Mouse (Mus musculus) cerebellum, adult 9-10 months (tissue): ENCODE data around the gene Btrc.

ENCODE experiments used
- DNase-seq: peaks from one replicate; pipeline ENCODE4 v3.0.0; 2022

The Btrc gene

GRCm38 (mm10) chr19:45575632-45576001 lies 212.1 kb downstream of the Btrc start:
- DNase-seq: no peak

GRCm38 (mm10) chr19:45577141-45577750 lies 213.7 kb downstream of the Btrc start:
- DNase-seq: no peak

DNA sequence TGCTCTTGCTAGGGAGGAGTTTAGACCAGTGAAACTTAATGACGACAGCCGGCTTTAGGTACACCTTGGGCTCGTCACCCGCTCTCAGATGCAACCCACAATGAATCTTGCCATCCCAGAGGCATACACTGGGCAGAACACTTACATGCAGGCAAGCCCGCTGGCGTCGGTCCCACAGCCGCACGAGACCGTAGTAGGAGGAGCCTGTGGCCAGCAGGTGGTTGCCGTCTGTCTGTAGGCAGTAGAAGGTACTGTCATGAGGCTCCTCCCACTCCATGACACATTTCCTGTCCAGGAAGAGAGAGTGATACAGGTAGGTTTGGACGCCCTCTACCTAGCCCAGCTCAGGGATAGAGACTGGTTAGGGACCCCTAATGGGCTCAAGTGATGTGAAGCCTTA lies 215.4 kb downstream of the Btrc start:
- DNase-seq: no peak

DNA sequence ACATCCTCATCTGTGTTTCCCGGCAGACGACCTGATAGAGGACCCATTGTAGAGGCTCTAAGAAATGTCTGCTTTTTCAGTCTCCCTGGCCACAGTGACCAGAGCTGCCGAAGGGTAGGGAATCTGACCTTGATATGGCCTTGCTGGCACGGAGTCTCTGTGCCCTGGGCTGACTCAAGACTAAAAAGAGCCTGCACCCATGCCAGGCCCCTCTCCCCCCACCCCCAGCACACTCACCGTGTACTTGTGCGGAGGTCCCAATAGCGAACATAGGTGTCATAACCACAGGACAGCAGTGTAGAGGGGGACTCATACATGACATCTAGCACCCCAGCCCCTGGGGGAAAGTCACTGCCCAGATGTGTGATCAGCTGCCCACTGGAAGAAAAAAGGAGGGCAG lies 215.9 kb downstream of the Btrc start:
- DNase-seq: no peak
